Comparison of ENCODE assay signal across 11 mouse cellular contexts in the genomic region with DNA sequence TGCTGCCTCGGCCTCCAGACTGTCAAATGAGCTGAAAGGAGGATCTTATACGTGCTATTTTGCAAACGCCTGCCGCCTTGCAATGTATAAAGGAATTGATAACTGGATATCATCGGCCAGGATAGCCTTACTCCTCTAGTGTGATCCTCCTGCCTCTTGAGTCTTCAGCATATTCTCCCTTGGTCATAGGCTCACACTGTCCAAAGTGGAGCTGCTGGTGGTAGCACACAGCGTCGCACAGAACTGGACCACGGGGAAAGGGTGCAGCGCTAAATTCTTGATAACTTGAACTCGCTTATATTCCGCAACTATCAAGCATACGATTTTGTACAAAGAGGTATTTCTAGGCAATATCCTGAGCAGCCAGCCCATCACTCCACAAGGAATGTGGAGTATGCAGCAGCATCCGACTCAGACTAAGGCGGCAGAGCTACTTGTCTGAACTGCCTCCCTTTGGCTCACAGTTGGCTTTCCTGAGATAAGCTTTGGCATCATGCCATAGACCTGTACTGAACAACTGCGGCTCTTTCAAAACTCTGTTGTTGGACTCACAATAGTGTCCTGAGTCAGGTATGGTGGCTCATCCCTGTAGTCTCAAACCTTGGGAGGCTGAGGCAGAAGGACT. TPM values are rescaled to one million over a fixed set of nuclear protein-coding genes. Genes with fewer than 3 reads are reported as not detected.
DNase-seq lines count a peak whose midpoint lies in the region; ATAC-seq lines count a peak whose summit lies in the region.
"Had no signal": no experiment of that assay in that cellular context is flagged by ENCODE, and none has a peak within 500 bp of the region (broad histone marks: within the 10 kb centered on the region; RNA-seq: fewer than 3 reads in every experiment).

No protein-coding gene starts in this region.

- WGBS in kidney, embryonic 14.5 days, result 77% methylated on average over 15 of the region's 15 CpGs

- no peaks in the 10 kb centered on the region for H3K27me3 ChIP-seq in kidney, embryonic 14.5 days (ENCODE audit: control insufficient read depth, insufficient read depth, low read length)

- 0 out of 2 replicates have a peak, but pooled peaks cover 8% of the 10 kb centered on the region for H3K4me1 ChIP-seq in kidney, embryonic 14.5 days (ENCODE audit: control insufficient read depth, insufficient read depth, low read length)

- H3K27ac ChIP-seq in kidney, embryonic 14.5 days (ENCODE audit: low read depth, low read length), result no peak overlapping the region
- H3K27ac ChIP-seq: gastrocnemius, adult 2 months had no signal

- DNase-seq in adrenal gland, adult 2 months, result peak; percentile 39
- DNase-seq in adrenal gland, postnatal 10 days, result no peak
- peak; percentile 3 for DNase-seq in kidney, adult 18-20 months
- DNase-seq in urinary bladder, postnatal 14 days (ENCODE audit: low spot score), result peak; percentile 33
- no peak for DNase-seq in urinary bladder, postnatal 10 days (ENCODE audit: low spot score)
- DNase-seq in right cerebral cortex, postnatal 10 days (ENCODE audit: low spot score in 2 of 2), result no peak
- no peak for DNase-seq in gastrocnemius, adult 8-10 months (ENCODE audit: low spot score in 2 of 2)
- DNase-seq: gastrocnemius, adult 2 months had no signal

- H3K4me2 ChIP-seq in kidney, embryonic 14.5 days (replicated peaks; ENCODE audit: low read depth, low read length), result no peak overlapping the region

- H3K9ac ChIP-seq in kidney, embryonic 14.5 days (ENCODE audit: low read depth, low read length), result no peak overlapping the region

- no peak for ATAC-seq in kidney, embryonic 14.5 days (ENCODE audit: low FRiP score, low TSS enrichment)
- ATAC-seq: inflammation-experienced regulatory T-cells, adult 6 months had no signal

- H3K4me3 ChIP-seq in kidney, embryonic 14.5 days (ENCODE audit: low read length), result no peak overlapping the region
- H3K4me3 ChIP-seq: gastrocnemius, adult 2 months had no signal

- no peaks in the 10 kb centered on the region for H3K36me3 ChIP-seq in kidney, embryonic 14.5 days (ENCODE audit: control insufficient read depth, insufficient read depth, low read length)

- no peaks in the 10 kb centered on the region for H3K9me3 ChIP-seq in kidney, embryonic 14.5 days (ENCODE audit: control insufficient read depth, low read length)

RNA-seq across cellular contexts. Expression of gene Lpar1, which starts 18.9 kb away (rescaled TPM):
- 10 to 100 TPM; 14.6 to 24.4 TPM for total RNA-seq in adrenal gland, adult 2 months (2021)
- 10.4 and 21.7 TPM in 2 replicates for polyA plus RNA-seq in adrenal gland, adult 2 months (2012; rRNA removed)
- total RNA-seq in adrenal gland, postnatal 10 days (2021), result 10 to 100 TPM; 22.0 to 22.6 TPM
- polyA plus RNA-seq in kidney, embryonic 14.5 days (2014; fragmentation: Nextera tagmentation; extraction: Ambion mirVana), result 30.0 and 37.4 TPM in 2 replicates
- total RNA-seq in gastrocnemius, adult 8-10 months (2022), result 1 to 10 TPM; 4.4 to 9.5 (median 8.5) TPM
- total RNA-seq: MEL had no signal
- polyA plus RNA-seq: inflammation-experienced regulatory T-cells, adult 6 months had no signal

Comparison
In these comparisons a context has a peak if more than half of its experiments do, and no peak if none do; other contexts are left out.
1. DNase-seq: peak in adrenal gland, adult 2 months (single experiment), kidney, adult 18-20 months (single experiment) and urinary bladder, postnatal 14 days (single experiment); none in adrenal gland, postnatal 10 days (single experiment), urinary bladder, postnatal 10 days (single experiment), right cerebral cortex, postnatal 10 days (0 of 2) and gastrocnemius, adult 8-10 months (0 of 2).